Mouse (Mus musculus): ENCODE results near the gene Cisd3.
"Not testable (repeated sequence)": the region's sequence is repeated elsewhere in the genome, so short reads cannot be mapped to it uniquely, and the experiment has no call there.

Gene Cisd3

GRCm38 (mm10) chr11:97713896-97714295 is 28.3 kb downstream of the Cisd3 start:
- DNase-seq (ENCODE audit: low spot score): no peak

GRCm38 (mm10) chr11:97714356-97714755 is 28.7 kb downstream of the Cisd3 start:
- no peak for DNase-seq (ENCODE audit: low spot score)

GRCm38 (mm10) chr11:97714784-97715760 is 29.4 kb downstream of the Cisd3 start:
- DNase-seq (ENCODE audit: low spot score): no peak

DNA sequence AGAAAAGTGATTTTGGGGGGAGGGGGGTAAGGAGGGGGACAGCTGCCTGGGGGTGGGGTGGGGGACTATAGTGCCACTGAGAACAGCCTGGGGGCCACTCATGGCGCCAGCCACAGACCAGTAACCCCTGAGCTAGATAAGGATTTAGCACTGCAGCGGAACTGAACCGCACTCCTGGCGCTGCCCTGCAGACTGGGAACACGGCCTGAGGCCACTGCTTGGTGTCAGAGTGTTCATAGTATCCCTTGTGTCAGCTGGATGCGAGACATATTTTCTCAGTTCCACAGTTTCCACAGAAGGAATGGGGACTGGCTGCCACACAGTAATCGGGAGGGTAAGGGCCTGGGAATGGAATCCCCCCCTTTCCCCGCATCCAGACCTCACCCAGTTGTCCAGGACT is 30.4 kb downstream of the Cisd3 start:
- DNase-seq (ENCODE audit: low spot score): no peak

DNA sequence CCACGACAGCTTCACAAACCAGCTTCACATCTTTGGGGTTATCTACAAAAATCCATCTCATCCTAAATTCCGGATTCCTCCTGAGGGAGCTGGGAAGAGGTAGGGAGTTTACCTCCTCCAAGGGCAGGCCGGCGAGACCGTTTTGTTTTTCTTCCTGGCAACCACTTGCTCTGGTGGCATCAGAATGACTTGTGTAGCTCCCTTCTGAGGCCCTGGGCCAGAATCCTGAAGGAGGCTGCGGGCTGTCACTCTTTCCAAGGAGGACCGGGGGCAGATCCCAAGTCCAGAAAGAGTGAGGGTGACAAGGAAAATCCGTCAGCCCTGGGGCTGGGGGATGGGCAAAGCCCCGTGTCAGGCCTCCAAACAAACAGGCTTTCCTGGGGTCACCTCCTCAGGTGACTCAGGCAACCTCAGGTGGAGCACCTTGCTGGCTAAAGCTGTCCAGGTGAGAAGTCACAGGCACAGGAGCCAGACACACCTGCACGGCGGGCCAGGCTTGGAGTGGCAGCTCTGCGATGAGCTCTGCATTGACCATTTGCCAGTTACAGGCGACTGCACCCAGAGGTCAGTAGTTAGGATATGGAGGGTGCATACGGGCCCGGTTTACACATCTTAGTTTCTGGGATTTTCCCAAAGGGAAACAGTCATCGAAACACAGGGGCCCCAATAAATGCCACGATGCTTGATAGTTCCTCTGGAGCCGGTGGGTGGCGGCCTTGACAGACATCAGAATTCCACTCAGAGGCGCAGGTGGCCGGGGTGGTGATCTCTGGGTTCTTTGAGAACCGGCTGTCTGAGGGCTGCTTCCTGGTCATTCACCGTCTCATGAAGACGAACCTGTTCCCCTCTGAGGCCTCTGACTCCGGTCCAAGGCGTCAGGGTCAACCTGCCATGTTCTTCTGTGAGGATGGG is 32.0 kb downstream of the Cisd3 start:
- no peak for DNase-seq (ENCODE audit: low spot score)

- no peak for DNase-seq (ENCODE audit: low spot score)
Measured at GRCm38 (mm10) chr11:97718281-97718860, 32.7 kb downstream of the Cisd3 start.

DNA sequence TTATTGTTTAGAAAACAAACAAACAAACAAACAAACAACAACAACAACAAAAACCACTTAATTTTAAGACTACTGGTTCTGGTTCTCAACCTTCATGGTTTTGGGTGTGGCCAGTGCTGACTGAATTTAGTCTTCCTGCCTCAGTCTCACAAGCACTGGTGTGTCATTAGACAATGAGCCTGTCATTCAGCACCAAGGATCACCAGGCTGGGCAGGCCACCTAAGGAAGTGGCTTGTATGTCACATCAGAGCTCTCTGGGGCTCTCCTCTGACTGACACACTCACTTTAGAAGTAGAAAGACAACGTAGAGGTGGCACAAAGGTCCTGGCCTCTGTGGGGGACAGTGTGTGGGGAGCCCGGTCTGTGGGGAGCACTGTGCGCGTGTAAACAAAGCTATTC is 33.4 kb downstream of the Cisd3 start:
- DNase-seq (ENCODE audit: low spot score): no peak

- DNase-seq (ENCODE audit: low spot score): no peak
Measured at GRCm38 (mm10) chr11:97721338-97721737, 35.7 kb downstream of the Cisd3 start.

GRCm38 (mm10) chr11:97723709-97724108 is 38.1 kb downstream of the Cisd3 start:
- DNase-seq (ENCODE audit: low spot score): no peak

DNA sequence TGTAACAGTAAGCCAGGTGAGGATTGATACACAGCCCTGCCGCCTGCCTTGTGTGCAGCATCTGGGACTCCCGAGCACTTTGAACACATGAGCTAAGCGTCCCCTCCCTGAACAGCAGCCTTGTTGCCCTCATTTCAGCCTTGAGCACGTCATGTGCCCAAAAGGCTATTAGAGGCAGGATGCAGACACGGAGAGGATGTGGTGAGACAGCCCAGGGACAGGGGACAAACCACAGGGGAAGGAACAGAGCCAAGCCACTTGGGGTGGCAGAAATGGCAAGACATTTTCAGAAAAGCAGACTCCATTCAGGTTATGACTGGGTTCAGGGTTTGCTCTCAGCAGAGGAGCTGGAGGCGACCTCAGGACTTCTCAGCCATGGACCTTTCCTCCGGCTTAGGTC is 42.7 kb downstream of the Cisd3 start:
- DNase-seq (ENCODE audit: low spot score): no peak

- no peak for DNase-seq (ENCODE audit: low spot score)
Measured at GRCm38 (mm10) chr11:97728730-97729129, 43.1 kb downstream of the Cisd3 start.

GRCm38 (mm10) chr11:97733689-97734088 is 48.1 kb downstream of the Cisd3 start:
- DNase-seq (ENCODE audit: low spot score): no peak

GRCm38 (mm10) chr11:97734810-97735209 is 49.2 kb downstream of the Cisd3 start:
- not testable (repeated sequence) for DNase-seq (ENCODE audit: low spot score)

DNA sequence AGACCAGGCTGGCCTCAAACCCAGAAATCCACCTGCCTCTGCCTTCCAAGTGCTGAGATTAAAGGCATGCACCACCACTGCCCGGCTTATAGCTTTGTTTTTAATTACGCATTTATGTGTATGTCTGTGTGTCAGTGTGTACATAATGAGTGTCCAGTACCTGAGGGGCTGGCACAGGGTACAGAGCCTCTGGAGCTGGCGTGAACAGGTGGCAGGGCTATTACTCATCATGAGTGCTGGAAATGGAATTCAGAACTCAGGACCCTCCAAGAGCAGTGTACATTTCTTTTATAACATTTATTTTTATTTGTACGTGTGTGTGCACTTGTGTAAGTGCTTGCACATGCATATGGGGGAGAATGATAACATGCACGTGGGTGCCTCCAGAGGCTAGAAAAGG is 51.0 kb downstream of the Cisd3 start:
- DNase-seq (ENCODE audit: low spot score): no peak

DNA sequence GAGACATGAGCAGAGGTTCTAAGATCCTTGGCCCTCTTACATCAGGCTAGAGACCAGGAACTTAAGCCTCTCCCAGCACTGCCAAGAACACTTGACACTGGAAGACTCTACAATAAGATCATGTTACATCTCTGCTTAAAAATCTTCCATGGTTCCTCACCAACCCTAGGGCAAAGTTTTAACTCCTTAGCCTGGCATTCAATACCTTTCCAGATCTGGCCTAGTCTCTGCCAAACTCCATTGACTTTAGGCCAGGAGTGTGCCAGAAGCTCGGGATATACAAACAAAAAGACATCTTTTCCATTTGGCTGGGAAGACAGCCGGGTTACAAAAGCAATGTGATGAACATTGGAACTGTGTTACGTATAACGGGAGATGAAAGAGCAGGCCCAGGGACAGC is 52.0 kb downstream of the Cisd3 start:
- DNase-seq (ENCODE audit: low spot score): no peak

All from c-Kit-positive CD71-positive TER-119-positive erythroid progenitor cells, embryonic 14.5 days (primary cell).